Mouse (Mus musculus) cerebellum, adult 2 months (tissue): ENCODE data around the gene Mrgpra6.

ENCODE experiments used
- CTCF ChIP-seq: fragments of 200-500 bp; IDR thresholded peaks from 2 replicates; pipeline ENCODE4 v1.5.1; 2011; ENCODE audit warnings: low read depth, mild to moderate bottlenecking, control low read depth, low read length, moderate library complexity, borderline replicate concordance; ENCODE audit not compliant: insufficient read depth
- POLR2A ChIP-seq: fragments of 200-500 bp; IDR thresholded peaks from 2 replicates; pipeline ENCODE4 v1.6.1; 2011; ENCODE audit warnings: low read length, control low read depth, borderline replicate concordance; ENCODE audit not compliant: insufficient read depth

DNA sequence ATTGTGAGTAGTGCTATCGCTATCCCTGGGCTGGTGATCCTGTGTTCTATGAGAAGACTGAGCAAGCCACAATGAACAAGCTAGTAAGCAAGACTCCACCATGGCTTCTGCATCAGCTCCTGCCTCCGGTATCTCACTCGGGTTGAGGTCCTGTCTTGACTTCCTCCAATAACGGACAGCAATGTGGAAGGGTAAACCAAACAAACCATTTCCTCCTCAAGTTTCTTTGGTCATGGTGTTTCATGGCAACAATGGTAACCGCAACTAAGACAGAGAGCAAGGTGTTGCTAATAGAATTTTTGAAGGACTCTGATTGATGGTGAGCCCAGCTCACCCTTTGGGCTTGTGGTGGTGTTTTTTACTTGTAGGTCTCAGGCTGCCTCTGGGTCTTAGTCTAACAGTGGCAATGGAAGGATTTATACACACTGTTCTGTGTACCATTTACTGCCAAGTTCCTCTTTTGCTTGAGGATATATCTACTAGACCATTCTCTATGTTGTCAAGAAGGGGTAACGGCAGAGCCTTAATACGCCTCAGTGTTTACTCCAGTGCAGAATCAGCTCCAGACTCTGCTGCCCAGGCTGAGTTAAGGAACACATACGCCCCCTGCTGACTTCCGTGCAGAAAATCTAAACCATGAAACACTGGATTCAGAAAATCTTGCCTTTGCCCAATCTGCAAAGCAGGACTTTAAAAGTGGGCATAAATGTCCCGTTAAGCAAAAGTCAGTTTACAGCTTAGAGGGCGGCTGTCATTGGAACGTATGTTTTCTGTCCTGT, 58.5 kb downstream of the Mrgpra6 start:
- TF ChIP-seq POLR2A (no peak), CTCF (peak; percentile 19; the same call in 1 of the 2 replicates)
